Mouse (Mus musculus) thymus, adult 2 months (tissue): ENCODE measurements around the gene Vmn1r181.
"Not testable (repeated sequence)": the region's sequence is repeated elsewhere in the genome, so short reads cannot be mapped to it uniquely, and the experiment has no call there.

Experiments used
- CTCF ChIP-seq: fragments of 200-500 bp; IDR thresholded peaks from 2 replicates; pipeline ENCODE4 v1.5.1; 2012; ENCODE audit warnings: mild to moderate bottlenecking, control low read depth, low read length, moderate library complexity, borderline replicate concordance; ENCODE audit not compliant: control insufficient read depth, poor library complexity, insufficient read depth; ENCODE audit errors: extremely low read depth
- POLR2A ChIP-seq: fragments of 200-500 bp; IDR thresholded peaks from 2 replicates; pipeline ENCODE4 v1.6.1; 2012; ENCODE audit warnings: mild to moderate bottlenecking, low read length, control low read depth, moderate library complexity; ENCODE audit not compliant: control insufficient read depth, poor library complexity, insufficient read depth; ENCODE audit errors: extremely low read depth

- TF ChIP-seq POLR2A, CTCF: not testable (repeated sequence)
Measured at GRCm38 (mm10) chr7:23968044-23968443, 6.4 kb upstream of the Vmn1r181 start.
